Mouse (Mus musculus): ENCODE measurements around the gene Btbd17.

The Btbd17 gene

GRCm38 (mm10) chr11:114795848-114796322, at the start of gene Btbd17:
Btbd17 (minus strand) TSS chr11:114795945.
- no peak for DNase-seq (ENCODE audit: extremely low read depth, low read depth)

DNA sequence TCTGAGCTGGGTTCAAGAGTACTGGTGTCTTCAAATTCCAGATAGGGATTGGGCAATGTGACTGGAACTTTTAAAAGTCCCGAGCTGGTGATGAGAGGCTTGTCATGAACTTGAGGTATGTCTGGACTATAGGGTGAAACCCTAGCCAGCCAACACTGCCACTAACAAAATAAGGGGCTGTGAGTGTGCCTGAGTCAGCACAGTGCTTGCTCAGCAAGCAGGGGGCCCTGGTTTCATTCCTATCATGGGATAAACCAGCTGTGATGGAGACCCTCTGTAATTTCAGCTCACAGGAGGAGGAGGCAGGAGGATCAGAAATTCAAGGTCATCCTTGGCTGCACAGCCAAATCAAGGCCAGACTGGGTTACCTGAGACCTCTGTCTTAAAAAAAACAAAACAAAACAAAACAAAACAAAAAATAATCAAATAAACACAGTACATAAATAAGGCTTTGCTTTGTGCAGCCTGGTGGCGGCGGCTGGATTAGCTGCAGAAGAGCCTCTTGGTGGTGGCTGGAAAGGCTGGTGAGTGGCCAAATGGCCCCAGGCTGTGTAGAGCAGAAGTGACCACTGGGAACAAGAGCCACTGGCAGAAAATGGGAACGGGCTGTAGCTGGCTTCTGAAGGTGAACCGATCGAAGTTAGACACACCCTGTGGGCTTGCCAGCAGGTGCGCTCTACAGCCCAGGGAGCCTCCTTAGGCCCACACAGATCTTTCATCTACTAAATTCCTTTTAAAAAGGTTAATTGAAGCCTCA, 48.9 kb upstream of the Btbd17 start:
- DNase-seq (ENCODE audit: extremely low read depth, low read depth) = no peak

- no peak for DNase-seq (ENCODE audit: extremely low read depth, low read depth)
These were observed 48.2 kb upstream of the Btbd17 start for GRCm38 (mm10) chr11:114843818-114844463.

DNA sequence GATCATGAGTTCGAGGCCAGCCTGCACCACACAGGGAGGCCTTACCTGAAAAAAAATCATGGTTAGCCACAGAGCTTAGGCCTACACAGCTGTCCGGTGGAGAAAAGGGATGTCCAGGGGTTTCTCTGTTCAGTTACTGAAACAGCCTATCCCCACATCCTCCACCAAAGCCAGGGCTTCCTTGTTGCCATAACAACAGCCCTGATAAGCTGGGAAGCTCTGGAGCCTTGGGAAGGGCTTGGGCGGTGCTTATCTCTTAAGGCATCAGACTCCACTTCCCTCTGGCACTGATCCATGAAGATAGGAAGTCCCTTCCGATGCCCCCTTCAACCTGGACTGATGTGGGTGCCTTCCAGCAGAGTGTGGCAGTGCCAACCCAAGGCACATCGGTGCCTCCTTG, 37.4 kb upstream of the Btbd17 start:
- no peak for DNase-seq (ENCODE audit: extremely low read depth, low read depth)

DNA sequence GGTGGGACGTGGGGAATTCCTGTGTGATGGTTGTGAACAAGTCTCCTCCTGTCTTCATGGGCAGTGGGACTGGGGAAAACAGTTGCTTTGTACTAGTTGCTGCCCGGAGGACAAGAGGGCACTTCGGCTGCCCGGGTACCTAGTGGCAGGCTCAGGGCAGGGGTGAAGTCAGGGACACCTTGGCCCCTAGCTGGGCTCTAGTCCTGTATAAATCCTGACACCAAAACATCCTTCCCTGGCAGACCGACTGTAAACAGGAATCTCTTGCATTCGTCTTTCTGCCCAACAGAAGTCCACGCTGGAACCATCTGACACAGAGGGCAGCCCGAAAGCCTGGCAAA, 34.7 kb upstream of the Btbd17 start:
- DNase-seq (ENCODE audit: extremely low read depth, low read depth) = no peak

DNA sequence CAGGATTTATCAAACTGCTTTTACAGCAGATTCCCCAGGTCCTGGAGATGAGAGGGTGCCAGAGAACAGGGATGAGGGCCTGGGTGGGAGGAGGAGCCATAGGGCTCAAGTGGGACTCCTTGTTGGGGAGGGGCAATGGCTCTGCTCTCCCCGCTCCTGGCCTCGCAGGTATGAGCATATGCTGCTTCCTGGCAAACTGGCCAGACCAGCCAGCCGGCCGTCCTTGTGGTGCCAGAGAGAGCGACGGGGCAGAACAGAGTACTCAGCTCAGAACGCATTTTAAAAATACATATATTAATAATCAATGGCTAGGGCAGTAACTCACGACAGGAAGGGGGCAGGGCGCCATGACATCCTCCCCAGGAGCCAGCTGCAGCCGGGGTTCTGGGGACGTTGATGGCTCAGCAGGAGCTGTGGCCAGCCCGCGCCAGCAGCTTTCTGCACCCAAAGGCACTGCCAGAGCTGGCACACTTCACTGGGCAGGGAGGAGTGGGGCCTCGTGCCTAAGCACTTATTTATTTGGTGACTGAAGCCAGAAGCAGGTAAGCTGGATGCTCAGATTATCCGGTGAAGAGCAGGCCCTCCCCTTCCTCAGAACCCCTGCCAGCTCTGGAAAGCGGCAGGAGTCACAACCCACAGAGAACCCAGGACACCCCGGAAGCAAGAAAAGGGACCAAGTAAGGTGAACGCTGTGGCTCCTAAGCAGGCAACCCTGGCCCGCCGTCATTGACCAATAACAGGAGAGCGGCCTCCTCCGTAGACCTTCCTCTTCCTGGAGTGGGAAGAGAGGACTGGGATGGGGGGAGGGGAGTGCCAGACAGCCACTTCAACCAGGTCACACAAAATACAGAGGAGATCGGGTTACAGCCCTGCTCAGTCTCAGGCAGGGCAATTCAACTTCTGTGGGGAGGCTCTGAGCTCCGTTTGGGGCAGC, 34.0 kb upstream of the Btbd17 start:
- no peak for DNase-seq (ENCODE audit: extremely low read depth, low read depth)

DNA sequence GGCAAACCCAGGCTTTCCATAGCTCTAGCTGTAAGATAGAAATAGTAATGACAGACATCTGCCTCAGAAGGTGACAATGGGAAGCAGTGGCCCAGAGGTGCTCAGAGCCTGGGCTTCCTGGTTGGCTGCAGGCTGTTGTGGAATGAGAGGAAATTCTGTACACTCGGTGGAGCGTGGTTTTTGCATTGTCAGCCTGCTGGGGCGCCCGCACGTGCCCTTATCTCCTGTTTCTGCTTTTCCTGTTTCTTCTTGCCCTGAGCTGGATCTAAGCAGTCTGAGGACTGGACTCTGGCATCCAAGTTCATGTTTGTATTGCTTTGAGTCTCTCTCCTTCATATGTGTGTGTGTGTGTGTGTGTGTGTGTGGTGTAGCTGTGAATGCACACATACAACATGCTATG, 30.9 kb upstream of the Btbd17 start:
- DNase-seq (ENCODE audit: extremely low read depth, low read depth) = no peak

GRCm38 (mm10) chr11:114823199-114823725, 27.5 kb upstream of the Btbd17 start:
- no peak for DNase-seq (ENCODE audit: extremely low read depth, low read depth)

DNA sequence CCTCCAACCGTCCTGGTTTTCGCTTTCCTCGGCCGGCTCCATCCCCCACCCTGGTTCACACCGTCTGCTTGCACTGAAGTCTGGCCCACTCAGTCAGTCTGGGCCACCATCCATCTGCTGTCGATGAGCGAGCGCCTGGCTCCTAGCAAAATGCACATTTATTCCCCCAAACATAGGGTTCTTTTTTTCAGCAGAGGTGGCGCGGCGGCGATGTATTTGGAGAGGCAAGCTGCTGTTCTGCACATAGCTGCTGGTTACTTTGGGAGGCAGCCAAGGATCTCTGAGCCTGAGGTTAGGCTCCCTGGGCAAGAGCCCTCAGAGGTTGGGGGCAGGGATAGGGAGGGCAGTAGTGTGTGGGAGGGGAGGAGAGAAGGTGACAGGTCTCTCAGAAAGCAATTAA, 27.0 kb upstream of the Btbd17 start:
- DNase-seq (ENCODE audit: extremely low read depth, low read depth) = no peak

GRCm38 (mm10) chr11:114821325-114821724, 25.6 kb upstream of the Btbd17 start:
- DNase-seq (ENCODE audit: extremely low read depth, low read depth) = no peak

- no peak for DNase-seq (ENCODE audit: extremely low read depth, low read depth)
These were observed 24.7 kb upstream of the Btbd17 start for GRCm38 (mm10) chr11:114820444-114820843.

- DNase-seq (ENCODE audit: extremely low read depth, low read depth) = no peak
These were observed 23.4 kb upstream of the Btbd17 start for GRCm38 (mm10) chr11:114819110-114819509.

GRCm38 (mm10) chr11:114818185-114818584, 22.4 kb upstream of the Btbd17 start:
- DNase-seq (ENCODE audit: extremely low read depth, low read depth) = no peak

- no peak for DNase-seq (ENCODE audit: extremely low read depth, low read depth)
These were observed 21.2 kb upstream of the Btbd17 start for GRCm38 (mm10) chr11:114816934-114817333.

DNA sequence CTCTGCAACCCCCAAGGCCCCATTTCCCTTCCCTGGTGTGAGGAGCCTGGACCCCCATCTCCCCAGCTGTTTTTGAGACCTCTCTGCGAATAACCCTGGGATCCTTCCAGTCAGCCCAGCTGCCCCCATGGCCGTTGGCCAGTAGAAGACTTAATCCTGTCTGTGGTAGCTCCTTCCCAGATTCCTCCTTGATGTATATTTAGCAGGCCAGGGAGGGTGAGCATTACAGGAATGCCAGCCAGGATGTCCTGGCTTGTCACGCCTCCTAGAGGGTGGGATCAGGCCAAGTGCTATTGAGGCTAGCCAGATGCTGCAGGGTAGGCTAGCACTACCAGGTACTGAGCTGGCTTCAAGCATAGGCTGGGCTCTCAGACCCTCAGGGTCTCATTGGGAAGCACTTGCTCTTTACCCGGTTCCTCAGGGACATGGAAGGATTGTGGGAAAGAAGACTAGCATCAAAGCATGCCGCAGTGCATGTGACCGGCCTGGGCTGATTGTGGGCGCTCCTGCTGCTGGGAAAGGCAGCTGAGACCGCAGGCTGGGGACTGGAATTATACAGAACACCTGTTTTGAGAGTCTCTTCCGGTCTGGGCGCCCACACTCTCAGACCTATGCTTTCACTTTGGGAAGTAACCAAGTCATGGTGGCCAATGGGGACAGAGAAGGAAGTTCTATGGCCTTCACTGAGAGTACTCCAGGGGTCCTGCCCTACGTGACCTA, 19.3 kb upstream of the Btbd17 start:
- no peak for DNase-seq (ENCODE audit: extremely low read depth, low read depth)

DNA sequence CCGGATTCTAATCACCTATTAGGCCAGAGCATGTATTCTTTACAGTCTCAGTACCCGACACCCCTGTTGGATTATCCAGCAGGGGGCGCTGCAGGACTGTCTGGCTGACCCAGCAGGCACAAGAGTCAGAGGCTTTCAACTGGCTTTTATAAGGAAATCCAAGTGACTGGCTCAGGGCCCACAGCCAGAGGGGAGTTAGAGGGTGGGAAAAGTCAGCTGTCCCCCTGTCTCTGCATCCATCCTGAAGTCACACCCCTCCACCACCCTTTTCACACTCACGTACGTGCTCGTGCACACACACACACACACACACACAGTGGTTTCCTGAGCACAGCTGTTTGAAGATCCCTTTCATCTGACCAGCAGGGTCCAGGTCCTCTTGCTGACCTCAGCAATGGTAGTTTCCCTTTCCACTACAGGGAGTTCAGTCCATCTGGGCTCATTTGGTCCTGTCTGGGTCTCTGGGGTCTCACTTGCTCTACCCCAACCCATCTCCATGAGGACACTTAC, 17.0 kb upstream of the Btbd17 start:
- no peak for DNase-seq (ENCODE audit: extremely low read depth, low read depth)

DNA sequence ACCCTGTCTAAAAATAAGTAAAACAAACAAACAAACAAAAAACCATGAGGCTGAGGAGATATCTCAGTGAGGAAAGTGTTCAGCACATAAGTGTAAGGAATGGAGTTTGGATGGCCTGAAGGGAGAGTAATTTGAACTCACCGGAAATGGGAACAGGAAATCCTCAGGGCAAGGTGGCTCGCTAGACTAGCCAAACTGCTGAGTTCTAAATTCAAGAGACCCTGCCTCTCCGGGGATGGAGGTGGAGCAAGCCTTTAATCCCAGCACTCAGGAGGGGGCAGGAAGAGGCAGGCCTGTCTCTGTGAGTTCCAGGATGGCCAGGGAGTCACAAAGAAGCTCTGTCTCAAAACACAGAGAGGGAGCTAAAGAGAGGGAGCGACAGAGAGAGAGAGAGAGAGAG, 14.6 kb upstream of the Btbd17 start:
- DNase-seq (ENCODE audit: extremely low read depth, low read depth) = no peak

- DNase-seq (ENCODE audit: extremely low read depth, low read depth) = no peak
These were observed 13.6 kb upstream of the Btbd17 start for GRCm38 (mm10) chr11:114809371-114809770.

DNA sequence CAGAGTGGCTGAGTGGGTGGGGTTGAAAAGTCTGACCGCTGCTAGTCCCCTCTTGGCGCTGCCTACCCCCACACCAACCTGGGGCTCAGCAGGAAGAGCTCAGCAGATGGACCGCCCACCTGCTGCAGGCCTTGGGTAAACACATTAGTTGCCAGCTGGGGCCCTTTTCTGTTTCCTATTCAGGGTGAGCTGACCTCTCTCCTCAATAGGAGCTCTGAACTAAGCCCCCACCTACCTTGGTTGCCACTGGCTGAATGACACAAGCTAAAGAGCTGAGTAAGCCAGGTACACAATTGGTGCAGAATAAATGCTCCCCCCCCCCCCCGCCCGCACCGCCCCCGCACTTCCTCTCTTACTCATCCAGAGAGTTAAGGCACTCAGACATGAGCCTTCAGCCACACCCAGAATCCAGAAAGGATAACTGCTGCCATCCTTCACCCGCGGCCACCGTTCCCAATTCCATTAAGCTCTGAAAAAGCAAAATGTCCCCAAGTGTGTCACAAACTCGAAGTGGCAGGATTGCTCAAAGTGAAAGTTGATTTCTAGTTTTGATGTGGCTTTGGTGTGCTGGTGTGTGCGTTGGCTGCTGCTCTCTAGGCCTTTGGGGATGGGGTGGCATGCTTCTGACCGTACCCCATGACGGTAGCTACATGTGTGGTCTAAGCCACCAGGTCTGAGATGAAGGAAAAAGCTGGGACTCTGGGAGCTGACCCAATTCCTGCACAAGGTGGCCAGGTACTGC, 12.1 kb upstream of the Btbd17 start:
- no peak for DNase-seq (ENCODE audit: extremely low read depth, low read depth)

DNA sequence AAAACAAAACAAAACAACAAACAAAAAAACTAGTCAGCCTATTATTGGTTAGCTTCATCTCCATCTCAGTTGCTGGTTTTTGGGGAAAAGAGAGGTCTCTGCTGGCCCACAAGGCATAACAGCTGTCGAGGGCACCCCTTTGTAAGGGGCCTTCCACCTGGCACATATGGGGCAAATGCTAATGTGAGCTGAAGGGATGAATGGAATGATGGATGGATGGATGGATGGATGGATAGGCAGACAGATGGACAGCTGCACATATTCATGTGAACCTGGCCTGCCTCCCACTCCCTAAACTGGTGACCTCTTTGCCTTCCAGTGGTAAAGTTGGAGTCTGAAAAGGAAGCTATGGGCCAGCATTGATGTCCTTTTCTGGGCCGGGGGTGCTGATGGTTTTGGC, 11.3 kb upstream of the Btbd17 start:
- no peak for DNase-seq (ENCODE audit: extremely low read depth, low read depth)
